Mouse (Mus musculus): ENCODE data around the gene Tcp11l2. TPM values are rescaled to one million over a fixed set of nuclear protein-coding genes. Genes with fewer than 3 reads are reported as not detected.

Tcp11l2 gene
- polyA plus RNA-seq, 1 experiment from 2014 or later = 16.3 TPM

GRCm38 (mm10) chr10:84632005-84632404, 55.6 kb downstream of the Tcp11l2 start:
- Histone ChIP-seq H3K4me3 (ENCODE audit: low read depth, low read length) (no peak overlapping the region), H3K9ac (ENCODE audit: low read length) (no peak overlapping the region), H3K27ac (replicated peaks) (no peak overlapping the region), H3K36me3 (ENCODE audit: control insufficient read depth, insufficient read depth, low read length) (peaks cover 9% of the 10 kb centered on the region; the same call in 1 of the 2 replicates), H3K4me2 (replicated peaks; ENCODE audit: low read depth) (no peak overlapping the region), H3K4me1 (replicated peaks; ENCODE audit: control insufficient read depth, insufficient read depth) (no peaks in the 10 kb centered on the region), H3K27me3 (ENCODE audit: control insufficient read depth, insufficient read depth, low read length) (no peaks in the 10 kb centered on the region), H3K9me3 (ENCODE audit: control insufficient read depth, low read length) (no peaks in the 10 kb centered on the region)
- ATAC-seq (ENCODE audit: low FRiP score, low TSS enrichment) = no peak
- no peak for TF ChIP-seq CTCF (IDR thresholded peaks at IDR 0.05; ENCODE audit: low read depth)
- no peak for TF ChIP-seq EP300 (optimal IDR thresholded peaks at IDR 0.05)
- 87% methylated on average over 4 of the region's 4 CpGs for WGBS
- no peak for DNase-seq (ENCODE audit: low spot score)

- no peak for TF ChIP-seq EP300 (optimal IDR thresholded peaks at IDR 0.05)
- TF ChIP-seq CTCF (IDR thresholded peaks at IDR 0.05; ENCODE audit: low read depth) = no peak
- H3K27me3 ChIP-seq (ENCODE audit: control insufficient read depth, insufficient read depth, low read length) = no peaks in the 10 kb centered on the region
- no peaks in the 10 kb centered on the region for H3K4me1 ChIP-seq (replicated peaks; ENCODE audit: control insufficient read depth, insufficient read depth)
- no peak overlapping the region for H3K27ac ChIP-seq (replicated peaks)
- peaks cover 9% of the 10 kb centered on the region; the same call in 1 of the 2 replicates for H3K36me3 ChIP-seq (ENCODE audit: control insufficient read depth, insufficient read depth, low read length)
- no peaks in the 10 kb centered on the region for H3K9me3 ChIP-seq (ENCODE audit: control insufficient read depth, low read length)
- no peak overlapping the region for H3K4me3 ChIP-seq (ENCODE audit: low read depth, low read length)
- no peak overlapping the region for H3K9ac ChIP-seq (ENCODE audit: low read length)
- H3K4me2 ChIP-seq (replicated peaks; ENCODE audit: low read depth) = no peak overlapping the region
- 89% methylated on average over 10 of the region's 10 CpGs for WGBS
- ATAC-seq (ENCODE audit: low FRiP score, low TSS enrichment) = no peak
- DNase-seq (ENCODE audit: low spot score) = no peak
Measured at GRCm38 (mm10) chr10:84636656-84637055, 60.2 kb downstream of the Tcp11l2 start.

- no peak overlapping the region for H3K4me2 ChIP-seq (replicated peaks; ENCODE audit: low read depth)
- peaks cover 9% of the 10 kb centered on the region; the same call in 1 of the 2 replicates for H3K36me3 ChIP-seq (ENCODE audit: control insufficient read depth, insufficient read depth, low read length)
- no peaks in the 10 kb centered on the region for H3K27me3 ChIP-seq (ENCODE audit: control insufficient read depth, insufficient read depth, low read length)
- no peak for DNase-seq (ENCODE audit: low spot score)
- H3K4me3 ChIP-seq (ENCODE audit: low read depth, low read length) = no peak overlapping the region
- no peak overlapping the region for H3K27ac ChIP-seq (replicated peaks)
- WGBS = 92% methylated on average over 4 of the region's 4 CpGs
- no peaks in the 10 kb centered on the region for H3K4me1 ChIP-seq (replicated peaks; ENCODE audit: control insufficient read depth, insufficient read depth)
- H3K9ac ChIP-seq (ENCODE audit: low read length) = no peak overlapping the region
- TF ChIP-seq EP300 (optimal IDR thresholded peaks at IDR 0.05) (no peak), CTCF (IDR thresholded peaks at IDR 0.05; ENCODE audit: low read depth) (no peak)
- no peaks in the 10 kb centered on the region for H3K9me3 ChIP-seq (ENCODE audit: control insufficient read depth, low read length)
- ATAC-seq (ENCODE audit: low FRiP score, low TSS enrichment) = no peak
Measured at GRCm38 (mm10) chr10:84638382-84638781, 62.0 kb downstream of the Tcp11l2 start.

- TF ChIP-seq EP300 (optimal IDR thresholded peaks at IDR 0.05) (no peak), CTCF (IDR thresholded peaks at IDR 0.05; ENCODE audit: low read depth) (no peak)
- no peak for DNase-seq (ENCODE audit: low spot score)
- H3K9ac ChIP-seq (ENCODE audit: low read length) = no peak overlapping the region
- H3K4me1 ChIP-seq (replicated peaks; ENCODE audit: control insufficient read depth, insufficient read depth) = no peaks in the 10 kb centered on the region
- H3K9me3 ChIP-seq (ENCODE audit: control insufficient read depth, low read length) = no peaks in the 10 kb centered on the region
- H3K27me3 ChIP-seq (ENCODE audit: control insufficient read depth, insufficient read depth, low read length) = no peaks in the 10 kb centered on the region
- H3K4me2 ChIP-seq (replicated peaks; ENCODE audit: low read depth) = no peak overlapping the region
- WGBS = 46% methylated on average over 4 of the region's 4 CpGs
- H3K27ac ChIP-seq (replicated peaks) = no peak overlapping the region
- no peak overlapping the region for H3K4me3 ChIP-seq (ENCODE audit: low read depth, low read length)
- ATAC-seq (ENCODE audit: low FRiP score, low TSS enrichment) = no peak
- H3K36me3 ChIP-seq (ENCODE audit: control insufficient read depth, insufficient read depth, low read length) = peaks cover 8% of the 10 kb centered on the region; the same call in 1 of the 2 replicates
Measured at GRCm38 (mm10) chr10:84639525-84640287, 63.3 kb downstream of the Tcp11l2 start.

- no peak for ATAC-seq (ENCODE audit: low FRiP score, low TSS enrichment)
- H3K4me1 ChIP-seq (replicated peaks; ENCODE audit: control insufficient read depth, insufficient read depth) = no peaks in the 10 kb centered on the region
- 91% methylated on average over 7 of the region's 7 CpGs for WGBS
- H3K9me3 ChIP-seq (ENCODE audit: control insufficient read depth, low read length) = no peaks in the 10 kb centered on the region
- H3K4me2 ChIP-seq (replicated peaks; ENCODE audit: low read depth) = no peak overlapping the region
- no peaks in the 10 kb centered on the region for H3K27me3 ChIP-seq (ENCODE audit: control insufficient read depth, insufficient read depth, low read length)
- DNase-seq (ENCODE audit: low spot score) = no peak
- H3K36me3 ChIP-seq (ENCODE audit: control insufficient read depth, insufficient read depth, low read length) = peaks cover 3% of the 10 kb centered on the region; the same call in 1 of the 2 replicates
- H3K4me3 ChIP-seq (ENCODE audit: low read depth, low read length) = no peak overlapping the region
- TF ChIP-seq EP300 (optimal IDR thresholded peaks at IDR 0.05) = no peak
- TF ChIP-seq CTCF (IDR thresholded peaks at IDR 0.05; ENCODE audit: low read depth) = no peak
- no peak overlapping the region for H3K9ac ChIP-seq (ENCODE audit: low read length)
- no peak overlapping the region for H3K27ac ChIP-seq (replicated peaks)
Measured at GRCm38 (mm10) chr10:84640861-84641260, 64.4 kb downstream of the Tcp11l2 start.

DNA sequence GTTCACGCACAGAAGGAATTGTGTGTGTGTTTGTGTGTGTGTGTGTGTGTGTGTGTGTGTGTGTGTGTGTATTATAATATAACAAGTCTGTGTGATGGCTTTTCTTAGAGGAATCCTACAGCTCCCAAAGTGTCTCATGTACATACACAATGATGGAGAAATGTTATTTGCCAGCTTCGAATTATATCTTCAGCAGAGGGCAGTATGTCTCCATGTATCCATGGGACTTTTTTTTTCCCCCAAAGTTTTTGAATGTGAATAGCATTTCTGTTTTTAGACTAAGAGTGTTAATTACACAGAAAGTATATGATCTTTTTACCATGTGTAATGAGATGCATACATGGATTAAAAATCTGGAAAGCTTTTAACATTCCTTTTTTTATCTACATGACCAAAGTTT, 65.2 kb downstream of the Tcp11l2 start:
- TF ChIP-seq EP300 (optimal IDR thresholded peaks at IDR 0.05) = no peak
- TF ChIP-seq CTCF (IDR thresholded peaks at IDR 0.05; ENCODE audit: low read depth) = peak; percentile 66
- Histone ChIP-seq H3K9ac (ENCODE audit: low read length) (no peak overlapping the region), H3K36me3 (ENCODE audit: control insufficient read depth, insufficient read depth, low read length) (peaks cover 3% of the 10 kb centered on the region; the same call in 1 of the 2 replicates), H3K4me1 (replicated peaks; ENCODE audit: control insufficient read depth, insufficient read depth) (no peaks in the 10 kb centered on the region), H3K27ac (replicated peaks) (no peak overlapping the region), H3K9me3 (ENCODE audit: control insufficient read depth, low read length) (no peaks in the 10 kb centered on the region), H3K4me3 (ENCODE audit: low read depth, low read length) (no peak overlapping the region), H3K4me2 (replicated peaks; ENCODE audit: low read depth) (no peak overlapping the region), H3K27me3 (ENCODE audit: control insufficient read depth, insufficient read depth, low read length) (no peaks in the 10 kb centered on the region)
- WGBS = 60% methylated on average over 2 of the region's 2 CpGs
- DNase-seq (ENCODE audit: low spot score) (no peak), ATAC-seq (ENCODE audit: low FRiP score, low TSS enrichment) (no peak)

Measured in stomach, postnatal 0 days (tissue).